Mouse (Mus musculus): ENCODE results near the gene Gon7. TPM values are rescaled to one million over a fixed set of nuclear protein-coding genes. Genes with fewer than 3 reads are reported as not detected.

Gon7 gene
- polyA plus RNA-seq (2012; rRNA removed): 11.0 and 11.2 TPM in 2 replicates

- no peaks in the 10 kb centered on the region for H3K27me3 ChIP-seq (ENCODE audit: control insufficient read depth, insufficient read depth, low read length)
- TF ChIP-seq CTCF (IDR thresholded peaks at IDR 0.05; ENCODE audit: control insufficient read depth, insufficient read depth, insufficient replicate concordance, low read depth, low read length): no peak
- TF ChIP-seq POLR2A (IDR thresholded peaks at IDR 0.05; ENCODE audit: control insufficient read depth, low read depth, low read length): peak; percentile 92
- H3K4me3 ChIP-seq (ENCODE audit: control insufficient read depth, low read depth, low read length): peak within 1 kb of the TSS; percentile 94
- peak within 1 kb of the TSS; percentile 92 for H3K27ac ChIP-seq (ENCODE audit: control insufficient read depth, insufficient read depth, low read depth, low read length)
- H3K36me3 ChIP-seq (ENCODE audit: control insufficient read depth, insufficient read depth, low read length): peaks cover 6% of the 10 kb centered on the region
- peaks cover 3% of the 10 kb centered on the region for H3K4me1 ChIP-seq (ENCODE audit: control insufficient read depth, insufficient read depth, low read length)
These were observed at the start of gene Gon7, which contains the start of the genes Gm28051 and Ubr7 for GRCm38 (mm10) chr12:102757689-102758402. Gene Gon7 (minus strand): TSS chr12:102757803. Gene Gm28051 (minus strand): TSS chr12:102757765. Gene Ubr7 (plus strand): TSS chr12:102757967.

GRCm38 (mm10) chr12:102799528-102799927 lies 41.9 kb upstream of the Gon7 start:
- Histone ChIP-seq H3K36me3 (ENCODE audit: control insufficient read depth, insufficient read depth, low read length) (no peaks in the 10 kb centered on the region), H3K4me3 (ENCODE audit: control insufficient read depth, low read depth, low read length) (no peak overlapping the region), H3K4me1 (ENCODE audit: control insufficient read depth, insufficient read depth, low read length) (no peaks in the 10 kb centered on the region), H3K27me3 (ENCODE audit: control insufficient read depth, insufficient read depth, low read length) (no peaks in the 10 kb centered on the region), H3K27ac (ENCODE audit: control insufficient read depth, insufficient read depth, low read depth, low read length) (no peak overlapping the region)
- no peak for TF ChIP-seq CTCF (IDR thresholded peaks at IDR 0.05; ENCODE audit: control insufficient read depth, insufficient read depth, insufficient replicate concordance, low read depth, low read length)
- TF ChIP-seq POLR2A (IDR thresholded peaks at IDR 0.05; ENCODE audit: control insufficient read depth, low read depth, low read length): no peak

- H3K36me3 ChIP-seq (ENCODE audit: control insufficient read depth, insufficient read depth, low read length): peaks cover 2% of the 10 kb centered on the region
- no peak overlapping the region for H3K4me3 ChIP-seq (ENCODE audit: control insufficient read depth, low read depth, low read length)
- no peak overlapping the region for H3K27ac ChIP-seq (ENCODE audit: control insufficient read depth, insufficient read depth, low read depth, low read length)
- H3K27me3 ChIP-seq (ENCODE audit: control insufficient read depth, insufficient read depth, low read length): no peaks in the 10 kb centered on the region
- H3K4me1 ChIP-seq (ENCODE audit: control insufficient read depth, insufficient read depth, low read length): no peaks in the 10 kb centered on the region
- TF ChIP-seq CTCF (IDR thresholded peaks at IDR 0.05; ENCODE audit: control insufficient read depth, insufficient read depth, insufficient replicate concordance, low read depth, low read length) (no peak), POLR2A (IDR thresholded peaks at IDR 0.05; ENCODE audit: control insufficient read depth, low read depth, low read length) (no peak)
These were observed 30.3 kb upstream of the Gon7 start for GRCm38 (mm10) chr12:102787927-102788326.

- Histone ChIP-seq H3K36me3 (ENCODE audit: control insufficient read depth, insufficient read depth, low read length) (peaks cover 1% of the 10 kb centered on the region), H3K4me3 (ENCODE audit: control insufficient read depth, low read depth, low read length) (no peak overlapping the region), H3K27ac (ENCODE audit: control insufficient read depth, insufficient read depth, low read depth, low read length) (no peak overlapping the region), H3K4me1 (ENCODE audit: control insufficient read depth, insufficient read depth, low read length) (no peaks in the 10 kb centered on the region), H3K27me3 (ENCODE audit: control insufficient read depth, insufficient read depth, low read length) (no peaks in the 10 kb centered on the region)
- TF ChIP-seq CTCF (IDR thresholded peaks at IDR 0.05; ENCODE audit: control insufficient read depth, insufficient read depth, insufficient replicate concordance, low read depth, low read length) (no peak), POLR2A (IDR thresholded peaks at IDR 0.05; ENCODE audit: control insufficient read depth, low read depth, low read length) (no peak)
These were observed 28.0 kb upstream of the Gon7 start for GRCm38 (mm10) chr12:102785593-102785985.

- Histone ChIP-seq H3K27me3 (ENCODE audit: control insufficient read depth, insufficient read depth, low read length) (no peaks in the 10 kb centered on the region), H3K4me3 (ENCODE audit: control insufficient read depth, low read depth, low read length) (no peak overlapping the region), H3K4me1 (ENCODE audit: control insufficient read depth, insufficient read depth, low read length) (no peaks in the 10 kb centered on the region), H3K36me3 (ENCODE audit: control insufficient read depth, insufficient read depth, low read length) (no peaks in the 10 kb centered on the region; the same call in 1 of the 2 replicates), H3K27ac (ENCODE audit: control insufficient read depth, insufficient read depth, low read depth, low read length) (no peak overlapping the region)
- TF ChIP-seq POLR2A (IDR thresholded peaks at IDR 0.05; ENCODE audit: control insufficient read depth, low read depth, low read length) (no peak), CTCF (IDR thresholded peaks at IDR 0.05; ENCODE audit: control insufficient read depth, insufficient read depth, insufficient replicate concordance, low read depth, low read length) (no peak)
These were observed 27.4 kb upstream of the Gon7 start for GRCm38 (mm10) chr12:102784899-102785592.

GRCm38 (mm10) chr12:102782841-102783240 lies 25.2 kb upstream of the Gon7 start:
- Histone ChIP-seq H3K36me3 (ENCODE audit: control insufficient read depth, insufficient read depth, low read length) (no peaks in the 10 kb centered on the region; the same call in 1 of the 2 replicates), H3K4me3 (ENCODE audit: control insufficient read depth, low read depth, low read length) (no peak overlapping the region), H3K27ac (ENCODE audit: control insufficient read depth, insufficient read depth, low read depth, low read length) (no peak overlapping the region), H3K4me1 (ENCODE audit: control insufficient read depth, insufficient read depth, low read length) (no peaks in the 10 kb centered on the region), H3K27me3 (ENCODE audit: control insufficient read depth, insufficient read depth, low read length) (no peaks in the 10 kb centered on the region)
- TF ChIP-seq POLR2A (IDR thresholded peaks at IDR 0.05; ENCODE audit: control insufficient read depth, low read depth, low read length) (no peak), CTCF (IDR thresholded peaks at IDR 0.05; ENCODE audit: control insufficient read depth, insufficient read depth, insufficient replicate concordance, low read depth, low read length) (no peak)

GRCm38 (mm10) chr12:102779452-102779851 lies 21.8 kb upstream of the Gon7 start:
- Histone ChIP-seq H3K27me3 (ENCODE audit: control insufficient read depth, insufficient read depth, low read length) (no peaks in the 10 kb centered on the region), H3K36me3 (ENCODE audit: control insufficient read depth, insufficient read depth, low read length) (peaks cover 2% of the 10 kb centered on the region), H3K4me3 (ENCODE audit: control insufficient read depth, low read depth, low read length) (no peak overlapping the region), H3K27ac (ENCODE audit: control insufficient read depth, insufficient read depth, low read depth, low read length) (no peak overlapping the region), H3K4me1 (ENCODE audit: control insufficient read depth, insufficient read depth, low read length) (no peaks in the 10 kb centered on the region)
- TF ChIP-seq POLR2A (IDR thresholded peaks at IDR 0.05; ENCODE audit: control insufficient read depth, low read depth, low read length): no peak
- no peak for TF ChIP-seq CTCF (IDR thresholded peaks at IDR 0.05; ENCODE audit: control insufficient read depth, insufficient read depth, insufficient replicate concordance, low read depth, low read length)

All from testis, adult 2 months (tissue).